Mouse (Mus musculus) cerebellum, postnatal 14 days (tissue): ENCODE results near the gene Mtus2.

Experiments
- DNase-seq, 2 experiments: peaks; one replicate each; pipeline ENCODE4 v3.0.0; 2021; ENCODE audit warnings: mixed read lengths in 2 of 2

Mtus2 gene

GRCm38 (mm10) chr5:148353429-148353828 is 396.3 kb downstream of the Mtus2 start:
- DNase-seq: no peak

GRCm38 (mm10) chr5:148354536-148354935 is 397.4 kb downstream of the Mtus2 start:
- DNase-seq: no peak

- no peak for DNase-seq
Observed at GRCm38 (mm10) chr5:148355822-148356221, 398.7 kb downstream of the Mtus2 start.

GRCm38 (mm10) chr5:148357168-148357567 is 400.0 kb downstream of the Mtus2 start:
- DNase-seq: no peak

- DNase-seq: no peak
Observed at GRCm38 (mm10) chr5:148359131-148359530, 402.0 kb downstream of the Mtus2 start.

GRCm38 (mm10) chr5:148360922-148361758 is 404.0 kb downstream of the Mtus2 start:
- no peak for DNase-seq

GRCm38 (mm10) chr5:148361759-148362010 is 404.6 kb downstream of the Mtus2 start:
- no peak for DNase-seq

GRCm38 (mm10) chr5:148362296-148362695 is 405.2 kb downstream of the Mtus2 start:
- DNase-seq: no peak

GRCm38 (mm10) chr5:148363441-148364113 is 406.5 kb downstream of the Mtus2 start:
- no peak for DNase-seq
